Comparison of ENCODE assay signal across 11 mouse cellular contexts in the genomic region with DNA sequence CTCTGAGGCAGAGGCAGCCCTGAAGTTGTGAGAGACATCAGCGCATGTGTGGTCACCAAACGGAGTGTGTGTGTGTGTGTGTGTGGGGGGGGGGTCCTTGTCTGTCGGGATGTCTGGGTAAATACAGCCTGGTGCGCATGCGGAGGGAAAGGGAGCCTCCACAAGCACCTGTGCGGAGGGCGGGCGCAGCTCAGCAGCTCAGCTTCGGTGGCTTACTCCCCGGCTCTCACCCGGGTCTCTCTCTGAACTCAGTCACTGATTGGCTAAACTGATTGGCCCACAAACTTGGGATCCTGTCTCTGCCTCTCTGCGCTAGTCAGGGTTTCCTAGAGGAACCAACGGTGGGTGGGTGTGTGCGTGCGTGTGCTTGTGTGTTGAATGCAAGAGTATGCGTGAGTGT. TPM values are rescaled to one million over a fixed set of nuclear protein-coding genes. Genes with fewer than 3 reads are reported as not detected.
DNase-seq lines count a peak whose midpoint lies in the region; ATAC-seq and TF ChIP-seq lines count a peak whose summit lies in the region.
"Had no signal": no experiment of that assay in that cellular context is flagged by ENCODE, and none has a peak within 500 bp of the region (broad histone marks: within the 10 kb centered on the region; RNA-seq: fewer than 3 reads in every experiment).

No protein-coding gene starts in this region.

- no peak for TF ChIP-seq EP300 in ES-Bruce4 (IDR thresholded peaks at IDR 0.05; ENCODE audit: insufficient read depth, low read depth, low read length)
- TF ChIP-seq EP300 in MEL (IDR thresholded peaks at IDR 0.05; ENCODE audit: low read depth in 1 of 2, low read length in 2 of 2) = no peak

- H3K4me3 ChIP-seq in kidney, embryonic 15.5 days (replicated peaks) = no peak overlapping the region
- H3K4me3 ChIP-seq in ES-Bruce4 (ENCODE audit: low read depth, low read length) (0 out of 2 replicates have a peak overlapping the region, but pooled peaks have one; percentile 12), MEL (ENCODE audit: control insufficient read depth in 1 of 2, insufficient read depth in 1 of 2, low read depth in 2 of 2, low read length in 2 of 2) (peak overlapping the region; percentile 26 to 38)
- 0 out of 2 replicates have a peak overlapping the region, but pooled peaks have one; percentile 5 for H3K4me3 ChIP-seq in midbrain, embryonic 16.5 days (ENCODE audit: low read depth, low read length)
- H3K4me3 ChIP-seq: forebrain, embryonic 10.5 days; layer of hippocampus, adult 2 months; limb, embryonic 12.5 days had no signal

- 0 out of 2 replicates have a peak overlapping the region, but pooled peaks have one; percentile 8 for H3K9ac ChIP-seq in kidney, embryonic 15.5 days
- H3K9ac ChIP-seq in ES-Bruce4 (ENCODE audit: low read depth, poor library complexity, severe bottlenecking) (no peak overlapping the region), MEL (ENCODE audit: control insufficient read depth, low read depth, low read length, poor library complexity, severe bottlenecking) (peak overlapping the region; percentile 31)
- H3K9ac ChIP-seq in midbrain, embryonic 16.5 days (ENCODE audit: low read depth, low read length) = 0 out of 2 replicates have a peak overlapping the region, but pooled peaks have one; percentile 30
- H3K9ac ChIP-seq: limb, embryonic 12.5 days had no signal

- no peaks in the 10 kb centered on the region for H3K79me2 ChIP-seq in MEL (ENCODE audit: control insufficient read depth, insufficient read depth, low read length, poor library complexity)

- no peak overlapping the region for H3K27ac ChIP-seq in kidney, embryonic 15.5 days
- H3K27ac ChIP-seq in ES-Bruce4 (ENCODE audit: insufficient read depth, low read length) = no peak overlapping the region
- H3K27ac ChIP-seq in MEL (ENCODE audit: control insufficient read depth, low read depth, low read length) = 0 out of 2 replicates have a peak overlapping the region, but pooled peaks have one; percentile 5
- H3K27ac ChIP-seq in midbrain, embryonic 16.5 days (ENCODE audit: low read length) = no peak overlapping the region
- H3K27ac ChIP-seq: forebrain, embryonic 10.5 days; layer of hippocampus, adult 2 months; limb, embryonic 12.5 days had no signal

- no peaks in the 10 kb centered on the region for H3K9me3 ChIP-seq in kidney, embryonic 15.5 days (replicated peaks)
- H3K9me3 ChIP-seq in ES-Bruce4 (replicated peaks; ENCODE audit: control insufficient read depth, insufficient read depth, low read length, poor library complexity, severe bottlenecking) (no peaks in the 10 kb centered on the region), MEL (replicated peaks; ENCODE audit: insufficient read depth, low read length) (no peaks in the 10 kb centered on the region)
- no peaks in the 10 kb centered on the region for H3K9me3 ChIP-seq in midbrain, embryonic 16.5 days (replicated peaks; ENCODE audit: control insufficient read depth, low read length, poor library complexity, severe bottlenecking)
- H3K9me3 ChIP-seq: forebrain, embryonic 10.5 days; limb, embryonic 12.5 days had no signal

- ATAC-seq in kidney, embryonic 15.5 days (replicated peaks; ENCODE audit: low FRiP score) = 0 out of 2 replicates have a peak, but pooled peaks have one; percentile 20
- no peak for ATAC-seq in midbrain, embryonic 16.5 days

- 14% methylated on average over 16 of the region's 16 CpGs for WGBS in kidney, embryonic 15.5 days
- 17% methylated on average over 16 of the region's 16 CpGs for WGBS in midbrain, embryonic 16.5 days

- peaks cover 32% of the 10 kb centered on the region for H3K27me3 ChIP-seq in kidney, embryonic 15.5 days
- H3K27me3 ChIP-seq in ES-Bruce4 (ENCODE audit: control insufficient read depth, insufficient read depth, low read length, poor library complexity, severe bottlenecking) = no peaks in the 10 kb centered on the region
- no peaks in the 10 kb centered on the region for H3K27me3 ChIP-seq in MEL (ENCODE audit: control insufficient read depth in 1 of 2, insufficient read depth in 2 of 2, low read length in 2 of 2)
- H3K27me3 ChIP-seq in midbrain, embryonic 16.5 days (ENCODE audit: control insufficient read depth, insufficient read depth, low read depth, low read length) = peaks cover 20% of the 10 kb centered on the region

- DNase-seq in kidney, postnatal 10 days = no peak
- peak; percentile 69 for DNase-seq in MEL (ENCODE audit: low read depth, low spot score)
- no peak for DNase-seq in cerebellum, postnatal 25 days
- no peak for DNase-seq in layer of hippocampus, adult 9-10 months (ENCODE audit: low spot score)

- no peak for TF ChIP-seq POLR2A in ES-Bruce4 (IDR thresholded peaks at IDR 0.05; ENCODE audit: insufficient read depth, low read length)
- TF ChIP-seq POLR2A in MEL (IDR thresholded peaks at IDR 0.05; ENCODE audit: control insufficient read depth in 1 of 2, insufficient read depth in 1 of 2, low read depth in 1 of 2, low read length in 2 of 2, poor library complexity in 1 of 2) = no peak

- peaks cover 17% of the 10 kb centered on the region for H3K4me1 ChIP-seq in kidney, embryonic 15.5 days
- peaks cover 2% of the 10 kb centered on the region for H3K4me1 ChIP-seq in ES-Bruce4 (ENCODE audit: control insufficient read depth, insufficient read depth, low read length)
- peaks cover 0 to 24% of the 10 kb centered on the region in 2 experiments; a peak in 3 of 4 replicates for H3K4me1 ChIP-seq in MEL (ENCODE audit: control insufficient read depth in 1 of 2, insufficient read depth in 2 of 2, low read length in 2 of 2)
- H3K4me1 ChIP-seq in midbrain, embryonic 16.5 days (ENCODE audit: control insufficient read depth, insufficient read depth, low read length) = no peaks in the 10 kb centered on the region; the same call in 1 of the 2 replicates

- no peaks in the 10 kb centered on the region for H3K36me3 ChIP-seq in kidney, embryonic 15.5 days
- H3K36me3 ChIP-seq in ES-Bruce4 (ENCODE audit: control insufficient read depth, insufficient read depth, low read length, poor library complexity, severe bottlenecking) (no peaks in the 10 kb centered on the region), MEL (ENCODE audit: control insufficient read depth in 1 of 2, insufficient read depth in 2 of 2, low read length in 2 of 2) (peaks cover 0 to 11% of the 10 kb centered on the region in 2 experiments; a peak in 2 of 4 replicates)
- H3K36me3 ChIP-seq in midbrain, embryonic 16.5 days (ENCODE audit: control insufficient read depth, insufficient read depth, low read length) = no peaks in the 10 kb centered on the region
- H3K36me3 ChIP-seq: forebrain, embryonic 10.5 days; limb, embryonic 12.5 days had no signal

- TF ChIP-seq CTCF in ES-Bruce4 (IDR thresholded peaks at IDR 0.05; ENCODE audit: low read depth, low read length) (no peak), MEL (IDR thresholded peaks at IDR 0.05 in 2 of 3, conservative IDR thresholded peaks at IDR 0.05 in 1 of 3; ENCODE audit: control insufficient read depth in 1 of 3, insufficient read depth in 1 of 3, low read depth in 2 of 3, low read length in 3 of 3, poor library complexity in 1 of 3, severe bottlenecking in 1 of 3) (no peak)

- TF ChIP-seq RAD21 in MEL (IDR thresholded peaks at IDR 0.05; ENCODE audit: low read depth, low read length) = no peak

- H3K4me2 ChIP-seq in kidney, embryonic 15.5 days = peak overlapping the region; percentile 45
- H3K4me2 ChIP-seq in midbrain, embryonic 16.5 days (ENCODE audit: low read length) = peak overlapping the region; percentile 31
- H3K4me2 ChIP-seq: limb, embryonic 12.5 days had no signal

TF ChIP-seq in MEL, 35 proteins besides CTCF, POLR2A, EP300 and RAD21:
- peak; percentile 69 for TF ChIP-seq NRF1 (IDR thresholded peaks at IDR 0.05; ENCODE audit: insufficient read depth, low read depth, low read length, poor library complexity, severe bottlenecking)
- no peak for TF ChIP-seq BHLHE40 (IDR thresholded peaks at IDR 0.05; ENCODE audit: borderline replicate concordance, low read depth, low read length)
TF ChIP-seq in MEL: peak in this region for 1.

RNA-seq across cellular contexts. Expression of a gene that starts 9.5 kb away (rescaled TPM):
- polyA plus RNA-seq in kidney, embryonic 15.5 days (2015; fragmentation: Nextera tagmentation; extraction: Ambion mirVana) = 5.6 and 6.4 TPM in 2 replicates
- polyA plus RNA-seq in ES-Bruce4 (2011; ENCODE audit: insufficient read depth, insufficient read length, low read depth, missing spikeins) (14.0 and 14.7 TPM in 2 replicates), MEL (2012; ENCODE audit: insufficient read depth in 1 of 2, insufficient read length in 2 of 2, low read depth in 1 of 2, low replicate concordance in 2 of 2, missing spikeins in 1 of 2) (1 to 10 TPM in 1 of 2 experiments, not detected in 1; 2.4 TPM)
- 0.23 and 0.49 TPM in 2 replicates for total RNA-seq in MEL (2012; rRNA removed)
- 1.4 and 1.7 TPM in 2 replicates for polyA plus RNA-seq in midbrain, embryonic 16.5 days (2015; fragmentation: Nextera tagmentation; extraction: Ambion mirVana)
- total RNA-seq: gastrocnemius, postnatal 14 days; layer of hippocampus, adult 2 months had no signal

RNA-seq across cellular contexts. Expression of a gene that starts 23.9 kb away (rescaled TPM):
- 9.8 and 11.0 TPM in 2 replicates for polyA plus RNA-seq in kidney, embryonic 15.5 days (2015; fragmentation: Nextera tagmentation; extraction: Ambion mirVana)
- polyA plus RNA-seq in ES-Bruce4 (2011; ENCODE audit: insufficient read depth, insufficient read length, low read depth, missing spikeins) (28.6 and 31.9 TPM in 2 replicates), MEL (2012; ENCODE audit: insufficient read depth in 1 of 2, insufficient read length in 2 of 2, low read depth in 1 of 2, low replicate concordance in 2 of 2, missing spikeins in 1 of 2) (1 to 10 TPM in 1 of 2 experiments, not detected in 1; 4.1 TPM)
- total RNA-seq in MEL (2012; rRNA removed) = 0.46 and 0.73 TPM in 2 replicates
- polyA plus RNA-seq in midbrain, embryonic 16.5 days (2015; fragmentation: Nextera tagmentation; extraction: Ambion mirVana) = 1.3 and 1.4 TPM in 2 replicates

RNA-seq across cellular contexts. Expression of a gene that starts 46.2 kb away (rescaled TPM):
- 643 and 689 TPM in 2 replicates for polyA plus RNA-seq in kidney, embryonic 15.5 days (2015; fragmentation: Nextera tagmentation; extraction: Ambion mirVana)
- polyA plus RNA-seq in ES-Bruce4 (2011; ENCODE audit: insufficient read depth, insufficient read length, low read depth, missing spikeins) = 1,875 and 2,151 TPM in 2 replicates
- 2,803 and 2,872 TPM in 2 replicates for total RNA-seq in MEL (2012; rRNA removed)
- 1,000 to 10,000 TPM in 1 of 2 experiments, not detected in 1; 2,044 TPM for polyA plus RNA-seq in MEL (2012; ENCODE audit: insufficient read depth in 1 of 2, insufficient read length in 2 of 2, low read depth in 1 of 2, low replicate concordance in 2 of 2, missing spikeins in 1 of 2)
- polyA plus RNA-seq in midbrain, embryonic 16.5 days (2015; fragmentation: Nextera tagmentation; extraction: Ambion mirVana) = 304 and 312 TPM in 2 replicates
